Mouse (Mus musculus): ENCODE measurements at regions not wholly inside any gene's neighbourhood (a gene's known extent, or its start where the extent isn't known, plus 50 kb on each side); places are given as distances from the start of the nearest gene placed in this dataset.
A peak's percentile ranks its signal among the peaks of the same experiment; 100 is the strongest.

- DNase-seq: no peak
Observed at GRCm38 (mm10) chr10:121150668-121151067, 116.9 kb downstream of the Wif1 start.

GRCm38 (mm10) chr10:121153625-121154024 is 119.9 kb downstream of the Wif1 start:
- DNase-seq: no peak

- DNase-seq: no peak
Observed at GRCm38 (mm10) chr10:121160499-121160898, 126.7 kb downstream of the Wif1 start.

- no peak for DNase-seq
Observed at GRCm38 (mm10) chr10:121161201-121161600, 127.4 kb downstream of the Wif1 start.

GRCm38 (mm10) chr10:121174022-121174421 is 140.3 kb downstream of the Wif1 start:
- no peak for DNase-seq

- DNase-seq: no peak
Observed at GRCm38 (mm10) chr10:121189139-121189538, 155.4 kb downstream of the Wif1 start.

- no peak for DNase-seq
Observed at GRCm38 (mm10) chr10:121199236-121199635, 151.8 kb downstream of the Tbc1d30 start.

GRCm38 (mm10) chr10:121202531-121202930 is 148.5 kb downstream of the Tbc1d30 start:
- DNase-seq: no peak

GRCm38 (mm10) chr10:121205551-121205950 is 145.5 kb downstream of the Tbc1d30 start:
- no peak for DNase-seq

- DNase-seq: peak; percentile 18
Observed at GRCm38 (mm10) chr10:121206002-121206742, 144.9 kb downstream of the Tbc1d30 start.

- no peak for DNase-seq
Observed at GRCm38 (mm10) chr10:121206743-121207039, 144.4 kb downstream of the Tbc1d30 start.
